Mouse (Mus musculus) thymus, postnatal 10 days (tissue): Measurements from ENCODE around the gene Plxnb1.

ENCODE experiments used
- DNase-seq, 2 experiments: peaks; one replicate each; pipeline ENCODE4 v3.0.0; 2021; ENCODE audit warnings: low spot score in 2 of 2

Plxnb1 gene

DNA sequence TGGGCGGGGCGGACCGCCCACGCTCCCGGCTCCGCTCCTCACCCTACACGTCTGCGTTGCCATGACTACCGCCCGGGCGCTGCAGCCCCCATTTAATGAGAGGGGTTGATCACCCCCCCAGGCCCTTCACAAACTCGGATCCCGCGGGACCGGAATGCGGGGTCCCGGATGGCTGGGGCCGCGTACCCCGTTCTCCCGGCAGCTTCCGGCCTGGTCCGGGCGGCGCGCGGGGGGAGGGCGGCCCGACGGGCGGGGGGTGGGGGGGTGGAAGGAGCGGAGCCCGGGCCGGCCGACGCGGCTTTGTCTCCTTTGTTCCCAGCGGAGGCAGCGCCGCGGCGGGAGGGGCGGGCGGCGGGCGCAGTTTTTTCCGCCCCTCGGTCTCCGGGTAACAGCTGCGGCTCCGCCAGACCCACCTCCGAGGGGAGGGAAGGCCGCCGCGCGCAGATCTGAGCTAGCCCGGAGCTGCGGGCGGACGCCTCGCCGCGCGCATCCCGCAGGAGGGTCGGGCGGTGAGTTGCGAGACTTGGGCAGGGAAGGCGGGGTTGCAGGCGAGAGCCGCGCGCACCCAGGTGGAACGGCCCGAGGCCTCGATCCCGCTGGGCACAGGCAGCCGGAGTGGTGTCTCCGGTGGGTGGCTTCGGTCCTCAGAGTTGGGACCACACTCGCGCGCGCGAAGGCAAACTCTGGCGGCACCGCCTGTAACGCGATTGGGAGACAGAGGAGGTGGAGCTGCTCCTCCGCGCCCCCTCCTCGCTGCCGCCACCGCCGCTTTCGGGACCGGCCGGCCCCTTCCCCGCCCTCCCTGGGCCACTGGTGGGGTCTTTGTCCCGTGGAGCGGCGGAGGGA, at the start of gene Plxnb1:
Plxnb1 (plus strand) TSS at position 253 of the 846 bp plus-strand sequence.
- DNase-seq = peak; percentile 64 to 70

DNA sequence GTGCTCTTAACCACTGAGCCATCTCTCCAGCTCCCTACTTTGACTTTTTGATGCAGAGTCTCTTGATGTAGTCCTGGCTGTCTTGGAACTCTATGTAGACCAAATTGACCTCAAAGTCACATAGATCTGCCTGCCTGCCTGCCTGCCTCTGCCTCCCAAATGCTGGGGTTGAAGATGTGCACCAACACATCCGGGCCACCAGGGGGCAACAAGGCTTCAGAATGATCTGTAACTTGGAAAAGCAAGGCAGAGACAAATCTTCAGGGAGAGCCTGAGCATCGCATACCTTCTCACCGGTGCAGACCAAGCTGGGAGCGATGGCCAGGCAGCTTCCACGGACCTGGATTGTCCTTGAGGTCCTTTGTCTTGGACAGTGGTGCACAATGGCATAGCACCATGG, 48.9 kb upstream of the Plxnb1 start:
- peak; percentile 72 to 76 for DNase-seq

- DNase-seq = no peak
Observed at GRCm38 (mm10) chr9:109049316-109049715, 45.9 kb upstream of the Plxnb1 start.

GRCm38 (mm10) chr9:109049996-109050673, 45.1 kb upstream of the Plxnb1 start:
- DNase-seq = no peak

GRCm38 (mm10) chr9:109050674-109050997, 44.6 kb upstream of the Plxnb1 start:
- no peak for DNase-seq

GRCm38 (mm10) chr9:109051011-109051501, 44.1 kb upstream of the Plxnb1 start:
- DNase-seq = peak; percentile 32 to 39

GRCm38 (mm10) chr9:109051651-109052489, 43.3 kb upstream of the Plxnb1 start:
- DNase-seq = no peak

GRCm38 (mm10) chr9:109052490-109053260, 42.5 kb upstream of the Plxnb1 start:
- peak in 1 of 2 experiments; percentile 9 for DNase-seq

DNA sequence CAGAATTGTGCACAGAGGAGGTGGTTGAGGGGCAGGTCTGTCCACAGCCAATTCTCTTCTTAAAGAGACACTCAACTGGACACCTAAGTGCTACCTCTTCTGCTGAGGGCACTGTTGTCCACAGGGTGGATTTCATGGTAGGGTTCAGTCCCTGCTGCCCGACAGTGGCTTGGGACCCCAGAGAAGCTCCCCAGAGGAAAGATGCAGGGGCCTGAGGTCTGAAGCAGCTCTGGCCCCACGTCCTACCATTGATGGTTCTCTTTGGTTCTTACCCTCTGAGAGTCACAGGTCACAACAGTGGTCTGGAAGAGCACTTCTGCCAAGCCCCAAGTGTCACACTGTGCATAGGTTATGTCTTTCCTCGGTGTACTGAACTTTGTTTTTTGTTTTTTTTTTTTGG, 41.8 kb upstream of the Plxnb1 start:
- no peak for DNase-seq

DNA sequence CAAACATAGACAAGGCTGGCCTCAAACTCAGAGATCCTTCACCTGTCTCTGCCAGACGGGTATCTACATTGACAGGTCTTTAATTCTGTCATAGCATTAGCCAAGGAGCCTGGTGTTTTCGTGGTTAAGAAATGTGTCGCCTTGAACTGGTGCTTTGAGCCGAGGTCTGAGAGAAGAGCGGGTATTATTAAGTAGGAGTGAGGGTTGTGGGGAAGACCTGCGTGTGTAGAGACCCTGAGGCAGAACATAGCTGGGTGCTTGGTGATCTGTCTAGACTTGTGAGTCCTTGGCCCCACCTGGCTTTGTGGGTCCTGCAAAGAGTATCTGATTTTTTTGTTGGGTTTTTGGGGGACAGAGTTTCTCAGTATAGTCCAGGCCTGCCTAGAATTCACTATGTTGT, 41.3 kb upstream of the Plxnb1 start:
- no peak for DNase-seq

DNA sequence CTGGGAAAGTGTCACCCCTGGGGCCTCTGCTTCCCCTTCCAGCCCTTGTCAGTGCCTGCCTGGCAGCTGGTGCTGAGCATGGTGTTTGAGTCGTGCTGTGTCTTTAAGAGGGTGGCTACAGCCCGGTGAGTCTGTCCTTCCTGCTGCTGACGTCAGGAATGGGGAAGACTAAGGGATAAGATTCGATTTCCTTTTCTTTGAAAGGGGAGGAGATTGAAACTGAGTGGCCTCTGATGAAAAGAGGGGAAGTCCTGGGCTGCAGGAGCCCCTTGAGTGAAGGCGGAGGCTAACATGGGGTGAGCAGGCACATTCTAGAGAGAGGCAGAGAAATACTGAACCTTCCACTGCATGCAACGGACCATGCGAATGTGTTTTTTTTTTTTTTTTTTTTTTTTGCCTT, 40.5 kb upstream of the Plxnb1 start:
- DNase-seq = peak; percentile 31 to 36

DNA sequence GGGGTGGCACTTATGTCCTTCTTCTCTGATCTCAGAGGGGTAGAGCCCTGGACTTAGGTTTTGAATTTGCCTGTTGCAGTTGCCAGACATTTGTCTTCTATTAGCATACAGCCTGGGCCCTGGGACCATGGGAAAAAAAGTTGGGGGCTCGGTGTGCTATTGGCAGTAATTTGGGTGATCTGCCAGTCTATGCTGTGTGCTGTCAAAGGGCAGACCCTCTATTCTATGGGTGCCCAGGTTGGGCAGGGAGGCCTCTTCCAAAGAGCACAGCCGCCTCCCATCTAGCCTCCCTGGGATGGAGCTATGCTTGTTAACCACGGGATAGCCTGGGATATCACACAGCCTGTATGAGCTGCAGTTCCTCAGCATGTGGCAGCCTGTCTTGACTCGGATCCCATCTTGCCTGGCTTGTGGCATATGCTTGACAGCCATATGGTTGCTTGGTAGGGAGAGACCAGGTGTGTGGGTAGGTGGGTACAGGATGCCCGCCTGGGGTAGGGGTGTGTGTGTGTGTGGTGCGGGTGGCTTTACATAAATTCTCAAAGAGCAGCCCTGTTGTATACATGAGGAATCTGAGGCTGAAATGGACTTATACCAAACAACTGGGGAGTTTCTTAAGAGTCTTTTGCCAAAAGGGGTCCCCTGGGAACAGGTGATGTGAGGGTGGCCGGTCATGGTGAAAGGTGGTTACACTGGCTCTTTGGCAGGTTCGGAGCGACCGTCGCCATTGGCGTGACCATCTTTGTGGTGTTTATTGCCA, 39.7 kb upstream of the Plxnb1 start:
- DNase-seq = no peak

GRCm38 (mm10) chr9:109056081-109056690, 39.0 kb upstream of the Plxnb1 start:
- no peak for DNase-seq

DNA sequence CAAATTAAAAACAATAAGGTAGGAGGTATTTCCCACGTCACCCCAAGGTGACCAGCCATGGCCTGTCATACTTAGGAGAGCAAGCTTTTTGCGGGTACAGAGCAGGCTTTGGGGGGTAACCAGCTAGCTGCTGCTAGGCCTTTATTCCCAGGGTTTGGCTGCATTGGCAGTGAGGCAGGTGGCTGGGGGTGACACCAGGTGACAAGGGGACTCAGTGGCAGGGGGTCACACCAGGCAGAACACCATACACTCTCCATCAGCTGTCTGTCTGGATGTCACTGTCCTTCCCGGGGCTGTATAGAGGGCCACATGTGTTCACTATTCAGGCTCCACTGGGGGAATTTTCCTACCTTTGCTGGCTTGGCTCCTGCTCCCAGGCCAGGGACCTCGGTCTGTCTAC, 38.3 kb upstream of the Plxnb1 start:
- no peak for DNase-seq

DNA sequence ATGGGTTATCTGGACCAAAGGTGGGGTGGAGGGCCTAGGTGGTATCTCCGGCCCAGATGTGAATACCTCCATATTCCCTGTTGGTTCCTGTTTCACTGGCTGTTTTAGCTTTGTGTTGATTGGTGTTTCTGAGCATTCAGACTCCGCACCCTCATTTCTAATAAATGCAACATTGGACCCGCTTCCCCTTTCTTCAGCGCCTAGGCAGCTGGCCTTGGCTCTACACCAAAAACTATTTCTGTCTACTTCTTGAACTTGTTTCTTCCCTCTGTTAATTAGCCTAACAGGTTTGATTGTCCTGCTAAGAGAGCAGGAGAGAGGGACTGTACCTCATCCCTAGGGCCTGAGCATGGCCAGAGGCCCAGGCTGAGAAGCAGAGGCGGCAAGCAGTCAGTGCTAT, 37.6 kb upstream of the Plxnb1 start:
- DNase-seq = no peak

- DNase-seq = no peak
Observed at GRCm38 (mm10) chr9:109058006-109058765, 37.0 kb upstream of the Plxnb1 start.

GRCm38 (mm10) chr9:109059136-109059903, 35.9 kb upstream of the Plxnb1 start, which contains the start of gene Trex1:
TSS of gene Trex1 (minus strand) at chr9:109059734.
- peak; percentile 72 to 86 for DNase-seq

DNA sequence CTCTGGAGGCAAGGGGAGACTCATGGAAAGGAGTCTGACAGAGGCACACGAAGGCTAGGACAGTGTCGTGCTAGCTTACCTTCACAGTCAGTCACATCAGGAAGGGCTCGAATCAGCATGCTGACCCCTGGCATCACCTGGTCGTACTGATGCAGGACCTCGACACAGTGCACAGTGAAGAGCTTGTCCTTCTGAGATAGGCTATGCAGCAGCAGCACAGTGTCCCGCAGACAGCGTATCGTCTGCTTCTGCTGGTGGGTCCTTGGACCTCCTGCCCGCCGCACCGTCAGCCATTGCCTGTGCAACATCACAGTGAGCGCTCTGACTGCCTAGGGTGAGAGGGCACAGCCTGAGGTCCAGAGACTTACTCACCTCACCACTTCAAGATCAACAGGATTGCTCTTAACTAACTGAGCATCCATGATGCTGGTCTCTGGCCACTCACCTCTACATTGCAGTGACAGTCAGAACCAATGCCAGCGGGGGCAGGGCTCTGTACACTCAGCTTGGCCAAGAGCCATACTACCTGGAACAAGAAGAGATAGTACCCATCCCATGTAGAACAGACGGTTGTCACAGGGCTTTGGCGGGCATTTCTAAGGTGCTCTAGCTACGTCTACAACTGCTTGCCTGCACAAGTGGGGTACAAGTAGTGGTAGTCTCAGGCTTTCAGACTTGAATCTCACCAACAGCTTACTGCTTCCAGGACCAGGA, 34.8 kb upstream of the Plxnb1 start:
- DNase-seq = no peak
